Mouse (Mus musculus): ENCODE measurements at regions not wholly inside any gene's neighbourhood (a gene's known extent, or its start where the extent isn't known, plus 50 kb on each side); places are given as distances from the start of the nearest gene placed in this dataset.

DNA sequence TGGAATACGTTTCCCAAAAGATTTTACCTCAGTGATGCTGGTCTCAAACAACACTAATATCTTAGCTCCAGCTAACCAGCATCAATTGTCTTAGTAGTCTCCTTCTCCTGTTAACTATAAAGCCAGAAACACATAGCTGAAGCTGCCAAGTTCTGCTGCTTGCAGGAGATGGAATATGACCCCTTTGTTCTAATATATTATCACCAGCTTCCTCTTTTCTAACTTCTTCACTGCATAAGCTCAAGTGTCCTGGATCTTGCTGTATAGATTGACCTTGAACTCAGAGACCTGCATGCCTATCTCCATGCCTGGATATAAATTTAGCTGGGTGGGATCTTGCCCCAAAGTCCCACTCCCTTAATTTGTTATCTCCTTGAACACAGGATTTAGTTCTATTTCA, 94.8 kb downstream of the Rbm46 start:
- DNase-seq (ENCODE audit: low spot score in 2 of 2) = no peak

- DNase-seq (ENCODE audit: low spot score in 2 of 2) = no peak
Measured at GRCm38 (mm10) chr3:82770512-82771270, 105.6 kb downstream of the Rbm46 start.

GRCm38 (mm10) chr3:82767484-82767883, 108.8 kb downstream of the Rbm46 start:
- peak; percentile 41 to 58 for DNase-seq (ENCODE audit: low spot score in 2 of 2)

DNA sequence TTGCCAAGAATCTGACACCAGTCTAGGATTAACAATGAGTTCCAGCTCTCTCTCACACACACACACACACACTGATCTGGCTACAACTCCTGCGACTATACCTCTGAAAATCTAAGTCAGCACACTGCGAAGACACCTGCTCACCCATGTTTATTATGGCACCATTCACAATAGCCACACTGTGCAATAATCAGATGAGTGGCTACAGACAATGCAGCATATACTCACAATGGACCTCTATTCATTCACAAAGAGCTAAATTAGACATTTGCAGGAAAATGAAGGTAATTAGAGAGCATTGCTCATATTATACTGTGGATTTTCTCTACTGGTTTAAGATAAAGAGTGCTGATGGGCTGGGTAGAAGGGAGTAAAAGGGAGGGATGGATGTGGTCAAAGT, 116.3 kb downstream of the Rbm46 start:
- DNase-seq (ENCODE audit: low spot score in 2 of 2) = no peak

- no peak for DNase-seq (ENCODE audit: low spot score in 2 of 2)
Measured at GRCm38 (mm10) chr3:82758967-82759366, 117.3 kb downstream of the Rbm46 start.

DNA sequence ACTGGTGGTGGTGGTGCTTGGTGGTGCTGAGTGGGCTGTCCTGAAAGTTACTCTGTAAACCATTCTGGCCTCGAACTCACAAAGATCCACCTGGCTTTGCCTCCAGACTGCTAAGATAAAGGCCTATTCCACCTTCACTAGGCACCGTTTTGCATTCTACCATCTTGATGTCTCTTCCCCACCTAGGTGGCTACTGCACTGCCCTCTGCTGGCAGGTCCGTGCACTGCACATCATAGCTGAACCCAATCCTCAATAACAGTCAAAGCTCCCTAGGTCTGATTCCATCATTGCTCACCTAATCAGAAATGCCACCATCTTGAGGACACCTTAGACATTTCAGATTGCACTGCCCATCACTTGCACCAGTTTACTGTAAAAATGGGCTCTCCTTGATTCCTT, 150.7 kb downstream of the Rbm46 start:
- peak; percentile 36 to 62 for DNase-seq (ENCODE audit: low spot score in 2 of 2)

DNA sequence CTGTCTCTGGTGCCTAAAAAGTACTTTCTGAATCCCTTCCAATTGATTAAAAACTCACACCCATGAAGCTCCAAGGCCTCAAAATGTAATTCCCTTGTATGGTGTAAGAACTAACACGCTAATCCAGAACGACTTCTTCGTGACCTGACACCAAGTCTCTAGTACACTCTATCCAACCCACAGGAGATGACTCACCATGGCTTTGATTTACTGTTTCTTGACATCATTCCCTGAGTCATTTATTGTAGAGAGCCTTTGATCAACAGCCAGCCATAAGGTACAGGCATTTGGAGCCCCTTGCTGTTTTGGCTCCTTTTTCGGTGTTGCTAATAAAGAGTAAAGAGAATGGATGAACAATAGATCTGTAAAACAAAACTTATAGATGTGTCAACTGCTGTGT, 159.7 kb upstream of the Npy2r start:
- no peak for DNase-seq (ENCODE audit: low spot score in 2 of 2)

DNA sequence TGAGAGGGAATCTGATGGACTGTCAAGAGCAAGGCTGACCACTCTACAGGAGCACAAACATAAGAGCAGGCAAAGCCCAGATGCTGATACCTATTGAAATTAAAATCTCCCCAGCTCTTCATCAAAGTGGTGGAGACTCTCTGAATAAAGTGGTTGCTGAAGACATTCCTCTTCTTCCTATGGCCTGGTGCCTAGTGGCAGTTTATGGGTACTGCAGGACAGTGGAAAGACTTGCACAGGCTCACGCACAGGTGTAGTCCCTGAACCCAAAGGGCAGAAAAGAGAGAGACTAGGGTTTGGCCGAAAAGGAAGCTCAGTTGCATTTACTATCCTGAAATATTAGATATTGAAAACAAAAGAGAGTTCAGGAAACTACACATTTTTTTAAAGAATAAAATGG, 144.2 kb upstream of the Npy2r start:
- no peak for DNase-seq (ENCODE audit: low spot score in 2 of 2)

- no peak for DNase-seq (ENCODE audit: low spot score in 2 of 2)
Measured at GRCm38 (mm10) chr3:82656159-82656874, 108.4 kb upstream of the Npy2r start.

DNA sequence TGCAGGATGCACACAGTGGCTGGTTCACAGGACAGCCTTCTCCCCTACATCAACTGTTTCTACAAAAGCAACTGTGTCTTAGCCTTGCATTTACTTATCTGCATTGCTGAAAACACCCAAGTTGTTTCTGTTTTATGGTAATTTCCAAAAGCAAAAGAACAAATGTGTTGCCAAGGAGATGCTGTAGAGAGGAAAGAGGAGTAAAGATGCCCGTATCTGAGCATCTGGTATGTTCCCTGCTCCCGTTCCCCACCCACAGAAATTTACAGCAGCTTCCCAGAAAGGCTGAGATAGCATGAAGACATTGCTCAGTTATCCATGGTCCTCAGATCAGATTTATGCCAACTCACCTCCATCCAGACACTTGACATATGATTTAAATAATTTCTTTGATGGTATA, 104.5 kb upstream of the Npy2r start:
- peak; percentile 15 to 44 for DNase-seq (ENCODE audit: low spot score in 2 of 2)

GRCm38 (mm10) chr3:82640052-82640451, 92.2 kb upstream of the Npy2r start:
- DNase-seq (ENCODE audit: low spot score in 2 of 2) = no peak

DNA sequence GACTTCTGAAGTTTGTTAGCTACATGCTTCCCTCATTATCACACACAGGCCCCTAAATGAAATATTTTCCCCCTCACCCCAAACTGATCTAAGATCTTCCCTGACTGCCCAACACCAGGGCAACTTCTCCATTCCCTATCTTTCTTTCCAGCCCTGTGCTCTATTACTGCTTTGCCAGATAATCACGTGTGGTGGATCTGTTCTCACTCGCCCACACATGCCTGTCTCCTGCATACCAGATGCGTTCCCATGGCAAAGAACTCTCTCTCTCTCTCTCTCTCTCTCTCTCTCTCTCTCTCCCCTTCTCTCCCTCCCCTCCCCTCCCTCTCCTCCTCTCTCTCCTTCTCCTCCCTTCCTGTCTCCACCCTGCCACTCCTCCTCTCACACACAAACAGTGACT, 88.8 kb upstream of the Npy2r start:
- peak; percentile 19 to 20 for DNase-seq (ENCODE audit: low spot score in 2 of 2)

DNA sequence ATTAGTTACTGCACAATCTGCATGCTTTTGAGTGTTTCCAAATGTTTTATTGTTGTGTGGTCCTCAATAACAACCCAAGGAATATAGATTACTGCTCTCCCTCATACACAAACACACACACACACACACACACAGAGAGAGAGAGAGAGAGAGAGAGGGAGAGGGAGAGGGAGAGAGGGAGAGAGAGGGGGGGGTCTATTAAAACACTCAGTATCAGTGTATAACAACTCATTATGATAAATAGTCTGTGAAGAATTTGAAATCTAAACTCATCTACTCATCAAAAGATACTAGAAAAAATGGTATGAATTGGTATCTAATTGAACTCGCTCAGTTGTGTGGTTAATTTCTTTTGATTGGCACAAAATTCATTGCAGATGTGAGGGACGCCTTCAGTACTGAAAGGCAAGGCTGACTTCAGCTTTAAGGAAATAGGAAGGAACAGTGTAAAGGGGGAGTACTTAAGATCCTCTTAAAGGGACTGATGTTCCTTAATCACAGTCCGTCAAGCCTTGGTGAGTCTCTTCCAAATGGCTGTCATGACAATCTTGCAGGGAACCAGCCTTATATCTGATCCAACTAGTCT, 72.6 kb upstream of the Npy2r start:
- DNase-seq (ENCODE audit: low spot score in 2 of 2) = no peak

DNA sequence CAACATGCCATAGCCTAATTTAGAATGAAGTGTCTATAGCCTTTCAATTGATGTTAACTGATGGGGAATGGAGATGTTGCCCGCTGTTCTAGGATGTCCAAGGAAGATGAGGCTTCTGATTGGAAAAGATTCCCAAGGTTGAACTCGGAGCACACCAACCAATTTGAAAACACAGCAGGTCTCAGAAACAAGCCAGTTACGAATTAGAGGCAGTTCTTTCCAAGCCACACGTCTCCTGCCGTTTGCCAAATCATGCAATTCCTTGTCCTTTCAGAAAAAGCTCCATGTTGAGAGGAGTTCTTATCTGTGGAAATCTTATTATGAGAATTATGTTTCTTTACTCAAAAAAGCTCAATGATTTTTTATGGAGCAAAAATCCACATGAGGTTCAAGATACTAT, 71.5 kb upstream of the Npy2r start:
- no peak for DNase-seq (ENCODE audit: low spot score in 2 of 2)

GRCm38 (mm10) chr3:82601880-82602279, 54.0 kb upstream of the Npy2r start:
- DNase-seq (ENCODE audit: low spot score in 2 of 2) = no peak

- DNase-seq (ENCODE audit: low spot score in 2 of 2) = no peak
Measured at GRCm38 (mm10) chr3:82598656-82599055, 50.8 kb upstream of the Npy2r start.

Measured in left cerebral cortex, adult 18-20 months (tissue).